ENCODE assay signal across 26 mouse cellular contexts in genomic region chr2:130586016-130586415, GRCm38 (mm10). TPM values are rescaled to one million over a fixed set of nuclear protein-coding genes. Genes with fewer than 3 reads are reported as not detected.
A peak's percentile ranks its signal among the peaks of the same experiment; 100 is the strongest.
DNase-seq lines count a peak whose midpoint lies in the region; ATAC-seq and TF ChIP-seq lines count a peak whose summit lies in the region.
"Had no signal": no experiment of that assay in that cellular context is flagged by ENCODE, and none has a peak within 500 bp of the region (broad histone marks: within the 10 kb centered on the region; RNA-seq: fewer than 3 reads in every experiment).

No protein-coding gene starts in this region.

- no peak overlapping the region for H3K4me3 ChIP-seq in left cerebral cortex, adult 2 months
- no peak overlapping the region for H3K4me3 ChIP-seq in stomach, postnatal 0 days (ENCODE audit: low read depth, low read length)
- H3K4me3 ChIP-seq in forebrain, embryonic 10.5 days, result no peak overlapping the region
- H3K4me3 ChIP-seq: embryonic facial prominence, embryonic 13.5 days; forebrain, embryonic 13.5 days; heart, embryonic 12.5 days; hindbrain, embryonic 10.5 days had no signal

- peaks cover 2% of the 10 kb centered on the region; the same call in 1 of the 2 replicates for H3K27me3 ChIP-seq in stomach, postnatal 0 days (ENCODE audit: control insufficient read depth, insufficient read depth, low read length)
- H3K27me3 ChIP-seq in forebrain, embryonic 10.5 days (ENCODE audit: poor library complexity, severe bottlenecking), result peaks cover 40% of the 10 kb centered on the region

- H3K9ac ChIP-seq in stomach, postnatal 0 days (ENCODE audit: low read length), result no peak overlapping the region
- H3K9ac ChIP-seq: embryonic facial prominence, embryonic 13.5 days; forebrain, embryonic 13.5 days; forebrain, postnatal 0 days; heart, embryonic 12.5 days; hindbrain, embryonic 14.5 days had no signal

- WGBS in stomach, postnatal 0 days, result 83% methylated on average over 6 of the region's 6 CpGs
- 86% methylated on average over 6 of the region's 6 CpGs for WGBS in forebrain, embryonic 10.5 days

- DNase-seq in frontal cortex, adult 2 months (ENCODE audit: extremely low spot score in 1 of 2, low spot score in 1 of 2), result peak; percentile 41 to 72
- no peak for DNase-seq in frontal cortex, postnatal 14 days (ENCODE audit: low spot score in 2 of 2)
- peak; percentile 54 to 87 for DNase-seq in left cerebral cortex, postnatal 14 days (ENCODE audit: low spot score in 2 of 2)
- DNase-seq in left cerebral cortex, adult 2 months (ENCODE audit: extremely low spot score in 1 of 2, low spot score in 2 of 2), result no peak
- DNase-seq in left cerebral cortex, postnatal 36 days (ENCODE audit: low spot score in 2 of 2), result peak; percentile 63 to 69
- peak; percentile 58 for DNase-seq in right cerebral cortex, postnatal 25 days
- no peak for DNase-seq in stomach, postnatal 0 days (ENCODE audit: low spot score)
- no peak for DNase-seq in forebrain, embryonic 10.5 days (ENCODE audit: extremely low spot score, low spot score)
- DNase-seq: adrenal gland, postnatal 14 days; cerebellum, adult 18-20 months; cerebellum, adult 9-11 months; cerebellum, postnatal 36 days; forebrain, postnatal 0 days; gastrocnemius, postnatal 14 days had no signal

- no peaks in the 10 kb centered on the region; the same call in 1 of the 2 replicates for H3K4me1 ChIP-seq in stomach, postnatal 0 days (replicated peaks; ENCODE audit: control insufficient read depth, insufficient read depth)
- H3K4me1 ChIP-seq in forebrain, embryonic 10.5 days, result peaks cover 14% of the 10 kb centered on the region

- intact Hi-C loops in left cerebral cortex, postnatal 14 days (cut with DNase I), result no loop called here
- intact Hi-C loops in left cerebral cortex, adult 2 months (cut with DNase I), result no loop called here
- intact Hi-C loops in left cerebral cortex, postnatal 36 days (cut with DNase I), result no loop called here

- no peak overlapping the region for H3K27ac ChIP-seq in left cerebral cortex, adult 2 months
- H3K27ac ChIP-seq in stomach, postnatal 0 days (replicated peaks), result no peak overlapping the region
- no peak overlapping the region for H3K27ac ChIP-seq in forebrain, embryonic 10.5 days
- H3K27ac ChIP-seq: embryonic facial prominence, embryonic 13.5 days; forebrain, embryonic 13.5 days; hindbrain, embryonic 10.5 days; hindbrain, embryonic 14.5 days had no signal

- H3K9me3 ChIP-seq in stomach, postnatal 0 days (ENCODE audit: control insufficient read depth, low read length), result no peaks in the 10 kb centered on the region
- no peaks in the 10 kb centered on the region for H3K9me3 ChIP-seq in forebrain, embryonic 10.5 days
- H3K9me3 ChIP-seq: embryonic facial prominence, embryonic 13.5 days; forebrain, embryonic 13.5 days; heart, embryonic 12.5 days; hindbrain, embryonic 10.5 days had no signal

- no peaks in the 10 kb centered on the region; the same call in 1 of the 2 replicates for H3K36me3 ChIP-seq in stomach, postnatal 0 days (ENCODE audit: control insufficient read depth, insufficient read depth, low read length)
- peaks cover 13% of the 10 kb centered on the region for H3K36me3 ChIP-seq in forebrain, embryonic 10.5 days (replicated peaks)

- ATAC-seq in stomach, postnatal 0 days (ENCODE audit: low FRiP score, low TSS enrichment), result no peak
- ATAC-seq: forebrain, embryonic 13.5 days; forebrain, postnatal 0 days had no signal

- no peak overlapping the region for H3K4me2 ChIP-seq in stomach, postnatal 0 days (replicated peaks; ENCODE audit: low read depth)
- H3K4me2 ChIP-seq: embryonic facial prominence, embryonic 13.5 days; forebrain, embryonic 13.5 days; heart, embryonic 12.5 days; hindbrain, embryonic 14.5 days had no signal

- no peak for TF ChIP-seq EP300 in stomach, postnatal 0 days (optimal IDR thresholded peaks at IDR 0.05)

- TF ChIP-seq CTCF in left cerebral cortex, adult 2 months (IDR thresholded peaks at IDR 0.05), result no peak
- TF ChIP-seq CTCF in stomach, postnatal 0 days (IDR thresholded peaks at IDR 0.05; ENCODE audit: low read depth), result no peak

RNA-seq across cellular contexts. Expression of gene Avp, which starts 3.7 kb away (rescaled TPM):
- polyA plus RNA-seq in frontal cortex, adult 2 months (2012; rRNA removed), result 0.50 and 0.76 TPM in 2 replicates
- total RNA-seq in left cerebral cortex, postnatal 14 days (2021), result 10 to 100 TPM in 1 of 2 experiments, under 1 TPM in 1; 0.68 to 21.7 TPM
- 10 to 100 TPM in 1 of 2 experiments, not detected in 1; 22.8 TPM for total RNA-seq in left cerebral cortex, adult 2 months (2021)
- 10 to 100 TPM in 1 of 2 experiments, 1 to 10 TPM in 1; 2.9 to 17.5 TPM for total RNA-seq in left cerebral cortex, postnatal 36 days (2021)
- 0.23 and 0.36 TPM in 2 replicates for polyA plus RNA-seq in stomach, postnatal 0 days (2015; fragmentation: Nextera tagmentation; extraction: Ambion mirVana)
- not detected in 2 replicates for polyA plus RNA-seq in forebrain, embryonic 10.5 days (2016; fragmentation: Nextera tagmentation; extraction: Ambion mirVana)
- total RNA-seq: adrenal gland, postnatal 14 days; gastrocnemius, adult 18-20 months; gastrocnemius, postnatal 14 days; MEL had no signal
- polyA plus RNA-seq: C2C12; embryonic facial prominence, embryonic 13.5 days; gonadal fat pad, adult 2 months; heart, embryonic 16.5 days; hindbrain, embryonic 10.5 days; hindbrain, embryonic 14.5 days had no signal

RNA-seq across cellular contexts. Expression of gene Oxt, which starts 10.0 kb away (rescaled TPM):
- 0.76 TPM in 1 of 2 replicates, not detected in the other for polyA plus RNA-seq in frontal cortex, adult 2 months (2012; rRNA removed)
- total RNA-seq in left cerebral cortex, postnatal 14 days (2021), result 1 to 10 TPM in 1 of 2 experiments, not detected in 1; 1.5 TPM
- 1 to 10 TPM in 1 of 2 experiments, not detected in 1; 4.4 TPM for total RNA-seq in left cerebral cortex, adult 2 months (2021)
- 1 to 10 TPM in 1 of 2 experiments, not detected in 1; 1.7 TPM for total RNA-seq in left cerebral cortex, postnatal 36 days (2021)
- not detected in 2 replicates for polyA plus RNA-seq in stomach, postnatal 0 days (2015; fragmentation: Nextera tagmentation; extraction: Ambion mirVana)
- 0.64 TPM in 1 of 2 replicates, not detected in the other for polyA plus RNA-seq in forebrain, embryonic 10.5 days (2016; fragmentation: Nextera tagmentation; extraction: Ambion mirVana)
- total RNA-seq: adrenal gland, postnatal 14 days; gastrocnemius, adult 18-20 months; gastrocnemius, postnatal 14 days; heart, adult 8-10 months; heart, postnatal 25 days; MEL had no signal
- polyA plus RNA-seq: C2C12; embryonic facial prominence, embryonic 13.5 days; forebrain, embryonic 13.5 days; gonadal fat pad, adult 2 months; heart, embryonic 12.5 days; heart, embryonic 16.5 days; hindbrain, embryonic 10.5 days; hindbrain, embryonic 14.5 days had no signal

RNA-seq across cellular contexts. Expression of gene Mrps26, which starts 22.5 kb away (rescaled TPM):
- polyA plus RNA-seq in frontal cortex, adult 2 months (2012; rRNA removed), result 80.5 and 86.1 TPM in 2 replicates
- total RNA-seq in left cerebral cortex, postnatal 14 days (2021), result 10 to 100 TPM; 72.2 to 75.8 TPM
- total RNA-seq in left cerebral cortex, adult 2 months (2021), result 10 to 100 TPM; 72.6 to 75.6 TPM
- total RNA-seq in left cerebral cortex, postnatal 36 days (2021), result 10 to 100 TPM; 72.2 to 82.6 TPM
- polyA plus RNA-seq in stomach, postnatal 0 days (2015; fragmentation: Nextera tagmentation; extraction: Ambion mirVana), result 74.6 and 76.3 TPM in 2 replicates
- 88.5 and 92.8 TPM in 2 replicates for polyA plus RNA-seq in forebrain, embryonic 10.5 days (2016; fragmentation: Nextera tagmentation; extraction: Ambion mirVana)

RNA-seq across cellular contexts. Expression of gene Fastkd5, which starts 43.8 kb away (rescaled TPM):
- polyA plus RNA-seq in frontal cortex, adult 2 months (2012; rRNA removed), result 3.8 TPM in 2 replicates
- 1 to 10 TPM; 7.3 to 8.0 TPM for total RNA-seq in left cerebral cortex, postnatal 14 days (2021)
- 1 to 10 TPM; 7.9 to 8.7 TPM for total RNA-seq in left cerebral cortex, adult 2 months (2021)
- 1 to 10 TPM; 7.7 to 8.9 TPM for total RNA-seq in left cerebral cortex, postnatal 36 days (2021)
- polyA plus RNA-seq in stomach, postnatal 0 days (2015; fragmentation: Nextera tagmentation; extraction: Ambion mirVana), result 6.5 and 6.7 TPM in 2 replicates
- 21.4 and 22.7 TPM in 2 replicates for polyA plus RNA-seq in forebrain, embryonic 10.5 days (2016; fragmentation: Nextera tagmentation; extraction: Ambion mirVana)

RNA-seq across cellular contexts. Expression of gene Ubox5, which starts 43.8 kb away (rescaled TPM):
- 9.8 and 11.2 TPM in 2 replicates for polyA plus RNA-seq in frontal cortex, adult 2 months (2012; rRNA removed)
- 1 to 10 TPM; 7.7 to 8.3 TPM for total RNA-seq in left cerebral cortex, postnatal 14 days (2021)
- total RNA-seq in left cerebral cortex, adult 2 months (2021), result 10 to 100 TPM; 10.0 to 12.5 TPM
- total RNA-seq in left cerebral cortex, postnatal 36 days (2021), result 10 to 100 TPM in 1 of 2 experiments, 1 to 10 TPM in 1; 9.7 to 11.3 TPM
- 3.8 and 4.1 TPM in 2 replicates for polyA plus RNA-seq in stomach, postnatal 0 days (2015; fragmentation: Nextera tagmentation; extraction: Ambion mirVana)
- polyA plus RNA-seq in forebrain, embryonic 10.5 days (2016; fragmentation: Nextera tagmentation; extraction: Ambion mirVana), result 21.9 and 22.0 TPM in 2 replicates

Comparison
In these comparisons a context has a peak if more than half of its experiments do, and no peak if none do; other contexts are left out.
1. DNase-seq: peak in frontal cortex, adult 2 months (2 of 2), left cerebral cortex, postnatal 14 days (2 of 2), left cerebral cortex, postnatal 36 days (2 of 2) and right cerebral cortex, postnatal 25 days (single experiment); none in frontal cortex, postnatal 14 days (0 of 2), left cerebral cortex, adult 2 months (0 of 2), stomach, postnatal 0 days (single experiment) and forebrain, embryonic 10.5 days (single experiment).